Mouse (Mus musculus): ENCODE results near the gene Lrrc4. TPM values are rescaled to one million over a fixed set of nuclear protein-coding genes. Genes with fewer than 3 reads are reported as not detected.

Lrrc4 gene
- total RNA-seq, 2 experiments from 2014 or later: 108 to 117 TPM

DNA sequence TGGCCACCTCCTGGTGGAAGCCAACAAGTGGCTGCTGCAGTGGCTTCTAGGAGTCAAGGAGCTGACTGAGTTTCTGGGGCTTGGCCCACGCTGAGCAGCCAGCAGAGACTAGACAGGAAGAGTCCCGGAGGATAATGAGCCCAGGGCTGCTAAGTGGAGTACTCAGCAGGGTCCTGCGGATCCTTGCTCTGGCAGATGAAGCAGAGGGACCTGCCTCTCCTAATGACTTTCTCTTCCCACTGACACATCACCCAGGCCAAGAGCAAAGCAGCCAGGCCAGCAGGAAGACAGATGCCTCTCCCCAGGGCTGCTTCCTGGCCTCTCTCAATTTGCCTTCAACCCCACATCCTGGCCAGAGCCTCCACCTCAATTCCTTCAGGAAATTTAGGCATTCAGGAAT lies 23.9 kb upstream of the Lrrc4 start:
- no peak for DNase-seq (ENCODE audit: low spot score in 2 of 2)

GRCm38 (mm10) chr6:28854598-28854997 lies 23.1 kb upstream of the Lrrc4 start:
- no peak for DNase-seq (ENCODE audit: low spot score in 2 of 2)

DNA sequence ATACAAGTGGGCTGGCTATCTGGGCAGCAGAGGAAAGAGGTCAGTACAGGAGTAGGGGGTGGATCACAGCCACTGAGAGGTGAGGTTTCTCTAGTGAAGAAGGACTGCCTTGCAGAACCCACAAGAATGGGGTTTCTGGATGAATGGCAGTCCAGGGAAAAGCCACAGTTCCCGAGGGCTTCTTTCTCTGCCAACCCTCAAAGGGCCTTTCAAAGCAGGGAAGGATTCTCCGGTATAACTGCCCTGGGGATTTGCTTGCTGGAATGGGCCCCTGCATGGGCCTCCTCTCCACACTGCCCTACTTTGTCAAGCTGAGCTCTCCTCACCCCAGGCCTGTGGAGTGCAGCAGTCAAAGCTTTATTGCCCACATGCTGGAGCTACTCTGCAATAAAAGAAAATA lies 22.1 kb upstream of the Lrrc4 start:
- no peak for DNase-seq (ENCODE audit: low spot score in 2 of 2)

GRCm38 (mm10) chr6:28853164-28853563 lies 21.6 kb upstream of the Lrrc4 start:
- DNase-seq (ENCODE audit: low spot score in 2 of 2): no peak

- no peak for DNase-seq (ENCODE audit: low spot score in 2 of 2)
These were observed 20.8 kb upstream of the Lrrc4 start for GRCm38 (mm10) chr6:28852342-28852741.

- DNase-seq (ENCODE audit: low spot score in 2 of 2): no peak
These were observed 18.9 kb upstream of the Lrrc4 start for GRCm38 (mm10) chr6:28850326-28850900.

DNA sequence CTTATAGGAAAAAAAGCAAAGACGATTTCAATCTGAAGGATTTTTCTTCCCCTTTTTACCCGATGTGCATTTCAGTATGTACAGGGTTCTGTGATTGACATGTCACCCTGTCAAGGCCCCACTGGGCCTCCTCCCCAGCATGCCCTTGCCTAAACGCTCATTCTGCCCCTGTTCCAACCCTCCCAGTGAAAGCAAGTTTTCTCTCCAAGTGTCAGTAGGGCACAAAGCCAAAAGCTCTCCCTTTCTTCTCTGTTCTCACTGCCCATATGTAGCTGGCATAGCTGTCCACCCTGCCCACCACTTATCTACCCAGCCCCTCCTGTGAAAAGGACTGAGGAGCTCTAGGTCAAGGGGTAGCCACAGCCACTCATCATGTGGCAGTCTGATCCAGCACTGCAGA lies 17.8 kb upstream of the Lrrc4 start:
- no peak for DNase-seq (ENCODE audit: low spot score in 2 of 2)

GRCm38 (mm10) chr6:28848891-28849290 lies 17.3 kb upstream of the Lrrc4 start:
- DNase-seq (ENCODE audit: low spot score in 2 of 2): no peak

GRCm38 (mm10) chr6:28848285-28848794 lies 16.8 kb upstream of the Lrrc4 start:
- DNase-seq (ENCODE audit: low spot score in 2 of 2): no peak

- DNase-seq (ENCODE audit: low spot score in 2 of 2): no peak
These were observed 16.1 kb upstream of the Lrrc4 start for GRCm38 (mm10) chr6:28847616-28848015.

GRCm38 (mm10) chr6:28845610-28846009 lies 14.1 kb upstream of the Lrrc4 start:
- DNase-seq (ENCODE audit: low spot score in 2 of 2): no peak

DNA sequence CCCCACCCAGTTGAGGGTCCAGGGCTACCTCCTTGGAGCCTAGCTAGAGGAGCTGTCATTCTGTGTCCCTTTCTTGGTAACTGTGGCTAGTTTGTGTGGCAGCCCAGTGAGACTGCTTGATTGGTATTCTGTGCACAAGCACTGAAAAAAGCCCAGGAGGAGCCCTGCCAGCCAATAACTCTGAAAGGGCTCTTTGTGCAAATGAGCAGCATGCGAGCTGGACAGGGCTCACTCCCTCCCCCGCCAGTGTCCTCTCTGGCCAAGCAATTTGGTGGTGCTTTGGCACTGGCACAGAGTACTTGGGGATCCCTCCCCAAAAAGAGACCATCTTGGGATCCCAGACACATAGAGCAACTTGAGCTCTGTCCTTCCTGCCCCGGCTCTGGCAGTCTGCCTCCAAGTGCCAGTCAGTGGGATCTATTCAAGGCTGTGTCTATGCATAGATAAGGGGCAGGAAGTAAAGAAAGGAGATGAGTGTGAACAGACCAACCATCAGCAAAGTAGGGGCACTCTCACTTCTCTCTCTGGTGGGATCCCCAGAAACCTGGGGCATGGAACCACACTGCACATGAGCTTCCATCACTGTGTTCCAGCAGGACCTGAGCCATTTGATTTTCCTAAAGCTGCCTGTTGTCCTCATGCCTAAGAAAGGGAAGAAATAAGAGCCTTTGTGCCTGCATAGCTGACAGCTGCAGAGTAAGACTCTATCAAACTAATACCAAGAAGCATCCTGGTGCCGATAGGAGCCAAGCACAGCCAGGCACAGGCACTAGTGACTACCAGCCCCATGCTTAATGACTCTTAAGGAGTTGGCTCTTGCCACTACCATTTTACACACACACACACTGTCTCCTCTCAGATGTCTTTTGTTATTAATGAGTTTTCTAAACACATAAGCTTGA lies 11.1 kb upstream of the Lrrc4 start:
- peak; percentile 54 to 57 for DNase-seq (ENCODE audit: low spot score in 2 of 2)

DNA sequence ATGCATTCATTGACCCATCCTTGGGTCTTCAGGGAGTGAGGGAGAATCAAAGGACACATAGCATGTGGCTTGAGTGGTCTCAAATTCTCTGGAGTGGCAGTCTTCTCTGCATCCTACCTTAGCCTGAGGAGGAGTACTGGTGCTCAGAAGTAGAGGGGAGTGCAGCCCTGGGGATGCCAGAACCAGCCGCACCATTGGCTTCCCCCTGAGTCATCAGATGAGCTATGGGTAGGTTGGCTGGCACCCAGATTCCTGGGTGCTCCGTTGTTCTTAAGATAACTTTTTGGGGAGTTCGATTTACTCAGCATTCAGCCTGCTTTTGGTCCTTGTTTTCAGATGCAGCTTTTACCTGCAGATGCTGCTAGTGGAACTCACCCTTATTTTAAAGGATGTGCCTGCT lies 10.0 kb upstream of the Lrrc4 start:
- DNase-seq (ENCODE audit: low spot score in 2 of 2): no peak

- no peak for DNase-seq (ENCODE audit: low spot score in 2 of 2)
These were observed 5.1 kb upstream of the Lrrc4 start for GRCm38 (mm10) chr6:28836600-28836999.

DNA sequence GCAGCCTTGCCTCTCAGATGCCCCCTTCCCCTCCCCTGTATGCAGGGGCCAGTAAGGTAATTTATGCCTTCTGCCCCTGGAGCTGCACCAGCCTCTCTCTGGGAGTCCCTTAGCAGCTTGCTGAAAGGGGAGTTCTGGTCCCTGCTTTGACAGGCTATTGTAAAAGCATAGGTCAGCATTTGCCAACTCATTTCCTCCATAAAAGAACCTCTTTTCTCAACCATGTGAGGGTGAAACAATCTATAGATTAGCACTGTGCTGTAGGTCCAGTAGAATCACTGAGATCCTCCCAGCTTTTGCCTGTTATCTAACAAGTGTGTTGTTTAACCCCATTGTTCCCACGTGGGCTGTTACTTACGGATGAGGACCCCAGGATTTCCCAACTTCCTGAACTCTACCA lies 2.5 kb upstream of the Lrrc4 start:
- DNase-seq (ENCODE audit: low spot score in 2 of 2): no peak

DNA sequence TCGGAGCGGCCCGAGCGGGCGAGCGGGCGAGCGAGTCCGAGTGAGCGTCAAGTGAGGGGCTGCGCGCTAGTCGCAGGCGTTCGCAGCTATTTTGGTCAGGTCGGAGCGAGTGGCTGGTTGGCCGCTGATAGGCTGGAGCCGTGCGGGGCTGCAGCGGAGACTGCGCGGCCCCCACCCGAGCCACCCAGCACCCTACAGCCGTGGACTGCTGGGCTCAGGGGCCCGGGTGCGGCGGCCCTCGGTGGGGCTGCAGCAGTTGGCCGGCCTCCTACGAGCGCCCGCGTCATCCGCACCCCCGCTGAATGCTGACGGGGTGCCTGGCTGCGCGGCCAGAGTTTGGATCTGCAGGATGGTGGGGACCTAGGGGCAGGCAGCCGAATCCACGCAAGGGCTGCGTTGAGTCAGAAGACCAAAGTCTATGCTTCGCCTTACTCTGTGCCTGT lies 1.9 kb upstream of the Lrrc4 start:
- peak; percentile 72 to 81 for DNase-seq (ENCODE audit: low spot score in 2 of 2)

DNA sequence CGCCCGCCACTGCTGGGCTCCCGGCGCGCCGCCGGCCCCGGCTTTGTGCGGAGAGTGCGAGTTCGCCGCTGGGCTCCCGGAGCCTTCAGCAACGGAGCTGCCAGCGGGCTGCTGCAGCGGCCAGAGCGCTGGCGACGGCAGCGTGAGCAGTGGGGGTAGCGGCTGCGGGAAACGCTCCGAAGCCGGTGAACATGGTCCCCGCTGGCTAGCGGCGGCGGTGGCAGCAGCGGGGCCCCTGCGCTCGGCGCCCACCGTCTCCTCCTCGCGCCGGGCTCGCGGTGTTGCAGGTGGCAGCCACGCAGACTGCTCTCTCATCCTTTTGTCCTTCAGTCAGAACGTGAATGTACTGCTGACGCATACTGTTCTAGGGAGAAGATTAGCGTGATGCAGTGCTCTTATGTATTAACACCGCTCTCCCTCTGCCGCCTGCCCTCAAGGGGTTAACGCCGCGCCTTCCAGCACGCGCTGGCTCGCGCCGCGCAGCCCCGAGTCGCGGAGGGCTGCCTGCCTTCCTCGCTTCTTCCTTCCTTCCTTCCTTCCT lies 1.3 kb upstream of the Lrrc4 start:
- DNase-seq (ENCODE audit: low spot score in 2 of 2): peak; percentile 57 to 63

- peak; percentile 44 to 64 for DNase-seq (ENCODE audit: low spot score in 2 of 2)
These were observed 555 bp upstream of the Lrrc4 start for GRCm38 (mm10) chr6:28831854-28832750.

- DNase-seq (ENCODE audit: low spot score in 2 of 2): no peak
These were observed 1.2 kb downstream of the Lrrc4 start for GRCm38 (mm10) chr6:28830306-28830705.

GRCm38 (mm10) chr6:28828593-28828992 lies 3.0 kb downstream of the Lrrc4 start:
- DNase-seq (ENCODE audit: low spot score in 2 of 2): peak; percentile 68 to 79

GRCm38 (mm10) chr6:28827565-28827964 lies 4.0 kb downstream of the Lrrc4 start:
- DNase-seq (ENCODE audit: low spot score in 2 of 2): no peak
